In genomic region chr16:49924941-49925340, GRCm38 (mm10) we compare ENCODE assay signal across 12 mouse cellular contexts.
"Had no signal": no experiment of that assay in that cellular context is flagged by ENCODE, and none has a peak within 500 bp of the region (broad histone marks: within the 10 kb centered on the region; RNA-seq: fewer than 3 reads in every experiment).

No protein-coding gene starts in this region.

- H3K4me3 ChIP-seq: limb, embryonic 12.5 days; midbrain, embryonic 12.5 days; neural tube, embryonic 12.5 days had no signal

- H3K9ac ChIP-seq: limb, embryonic 12.5 days; liver, embryonic 14.5 days; midbrain, embryonic 12.5 days; neural tube, embryonic 12.5 days had no signal

- H3K4me1 ChIP-seq: midbrain, embryonic 12.5 days; neural tube, embryonic 12.5 days had no signal

- H3K27me3 ChIP-seq: midbrain, embryonic 12.5 days; neural tube, embryonic 12.5 days had no signal

- H3K36me3 ChIP-seq: limb, embryonic 12.5 days; midbrain, embryonic 12.5 days; neural tube, embryonic 12.5 days had no signal

- H3K27ac ChIP-seq: liver, embryonic 14.5 days; midbrain, embryonic 12.5 days; neural tube, embryonic 12.5 days had no signal

- DNase-seq: kidney, adult 18-20 months; kidney, postnatal 10 days; lung, adult 18-20 months; retina, postnatal 1 day; right cerebral cortex, postnatal 4 days; spleen, adult 18-20 months; thymus, adult 18-20 months; thymus, postnatal 14 days had no signal

- H3K9me3 ChIP-seq: limb, embryonic 12.5 days; midbrain, embryonic 12.5 days; neural tube, embryonic 12.5 days had no signal

- H3K4me2 ChIP-seq: limb, embryonic 12.5 days; midbrain, embryonic 12.5 days; neural tube, embryonic 12.5 days had no signal
